8 mouse cellular contexts compared by ENCODE assay signal in genomic region chr9:106171346-106172158, GRCm38 (mm10). TPM values are rescaled to one million over a fixed set of nuclear protein-coding genes. Genes with fewer than 3 reads are reported as not detected.
DNase-seq lines count a peak whose midpoint lies in the region; ATAC-seq and TF ChIP-seq lines count a peak whose summit lies in the region.

No protein-coding gene starts in this region.

- peak overlapping the region; percentile 94 for H3K4me3 ChIP-seq in layer of hippocampus, adult 2 months
- H3K4me3 ChIP-seq in lung, embryonic 15.5 days, result peak overlapping the region; percentile 89

- DNase-seq in Muller cell, postnatal 12 days (ENCODE audit: inconsistent ontology term), result peak; percentile 87
- DNase-seq in cerebellum, adult 9-10 months, result peak; percentile 87
- peak; percentile 42 for DNase-seq in forelimb bud, embryonic 11.5 days (ENCODE audit: low read depth, low spot score)
- DNase-seq in heart, postnatal 36 days, result peak; percentile 72 to 76
- peak in 1 of 2 experiments; percentile 44 for DNase-seq in layer of hippocampus, adult 2 months (ENCODE audit: low spot score in 2 of 2)
- DNase-seq in ovary, adult 18-20 months (ENCODE audit: low spot score), result peak; percentile 45
- DNase-seq in thymus, postnatal 25 days, result peak; percentile 50

- intact Hi-C loops in heart, postnatal 36 days (cut with DNase I), result loop anchor here (2.0 to 10.0 kb wide), 2 partner anchors 25 to 713 kb away; partner anchors contain the start of gene Rbm15b

- peak; percentile 69 for ATAC-seq in lung, embryonic 15.5 days (ENCODE audit: borderline replicate concordance, extremely low read depth, low FRiP score, low TSS enrichment)

- no peaks in the 10 kb centered on the region for H3K27me3 ChIP-seq in lung, embryonic 15.5 days

- WGBS in lung, embryonic 15.5 days, result under 1% methylated on average over 30 of the region's 30 CpGs

- H3K36me3 ChIP-seq in lung, embryonic 15.5 days, result peaks cover under 1% of the 10 kb centered on the region; the same call in 1 of the 2 replicates

- H3K9ac ChIP-seq in lung, embryonic 15.5 days, result peak overlapping the region; percentile 97

- H3K4me1 ChIP-seq in lung, embryonic 15.5 days, result peaks cover 29% of the 10 kb centered on the region

- TF ChIP-seq CTCF in layer of hippocampus, adult 2 months (conservative IDR thresholded peaks at IDR 0.05), result no peak

- H3K27ac ChIP-seq in layer of hippocampus, adult 2 months, result peak overlapping the region; percentile 95
- H3K27ac ChIP-seq in lung, embryonic 15.5 days, result peak overlapping the region; percentile 96

- H3K9me3 ChIP-seq in lung, embryonic 15.5 days, result no peaks in the 10 kb centered on the region

- peak overlapping the region; percentile 85 for H3K4me2 ChIP-seq in lung, embryonic 15.5 days

RNA-seq across cellular contexts. Expression of gene Wdr82, which starts 0.8 kb away (rescaled TPM):
- 10 to 100 TPM; 34.6 to 43.4 TPM for total RNA-seq in heart, postnatal 36 days (2021)
- total RNA-seq in layer of hippocampus, adult 2 months (2021), result 100 to 1,000 TPM; 134 TPM
- polyA plus RNA-seq in lung, embryonic 15.5 days (2015; fragmentation: Nextera tagmentation; extraction: Ambion mirVana), result 22.3 and 24.0 TPM in 2 replicates

RNA-seq across cellular contexts. Expression of gene Glyctk, which starts 13.6 kb away (rescaled TPM):
- total RNA-seq in heart, postnatal 36 days (2021), result 1 to 10 TPM; 1.3 to 1.7 TPM
- 1 to 10 TPM; 4.2 TPM for total RNA-seq in layer of hippocampus, adult 2 months (2021)
- 1.4 and 1.7 TPM in 2 replicates for polyA plus RNA-seq in lung, embryonic 15.5 days (2015; fragmentation: Nextera tagmentation; extraction: Ambion mirVana)

RNA-seq across cellular contexts. Expression of gene Ppm1m, which starts 28.0 kb away (rescaled TPM):
- 10 to 100 TPM; 12.2 to 13.8 TPM for total RNA-seq in heart, postnatal 36 days (2021)
- 10 to 100 TPM; 19.4 to 21.8 TPM for total RNA-seq in layer of hippocampus, adult 2 months (2021)
- polyA plus RNA-seq in lung, embryonic 15.5 days (2015; fragmentation: Nextera tagmentation; extraction: Ambion mirVana), result 60.4 and 62.8 TPM in 2 replicates

RNA-seq across cellular contexts. Expression of gene Twf2, which starts 31.4 kb away (rescaled TPM):
- 100 to 1,000 TPM; 266 to 269 TPM for total RNA-seq in heart, postnatal 36 days (2021)
- 10 to 100 TPM; 52.4 to 58.9 TPM for total RNA-seq in layer of hippocampus, adult 2 months (2021)
- 73.7 and 76.4 TPM in 2 replicates for polyA plus RNA-seq in lung, embryonic 15.5 days (2015; fragmentation: Nextera tagmentation; extraction: Ambion mirVana)

RNA-seq across cellular contexts. Expression of gene Tlr9, which starts 50.8 kb away (rescaled TPM):
- 1 to 10 TPM in 1 of 2 experiments, under 1 TPM in 1; 0.47 to 1.1 TPM for total RNA-seq in heart, postnatal 36 days (2021)
- 1 to 10 TPM; 1.4 to 1.5 TPM for total RNA-seq in layer of hippocampus, adult 2 months (2021)
- polyA plus RNA-seq in lung, embryonic 15.5 days (2015; fragmentation: Nextera tagmentation; extraction: Ambion mirVana), result 0.06 TPM in 1 of 2 replicates, not detected in the other
